Mouse (Mus musculus): ENCODE measurements around the gene Ccdc39.

GRCm38 (mm10) chr3:33836576-33836975 is 7.5 kb downstream of the Ccdc39 start:
- TF ChIP-seq POLR2A (IDR thresholded peaks at IDR 0.05; ENCODE audit: control insufficient read depth, extremely low read depth, insufficient read depth, low read length, poor library complexity) (no peak), CTCF (IDR thresholded peaks at IDR 0.05; ENCODE audit: borderline replicate concordance, control insufficient read depth, extremely low read depth, insufficient read depth, low read length, poor library complexity) (no peak)
